15 mouse cellular contexts compared by ENCODE assay signal in genomic region chr14:57334833-57335232, GRCm38 (mm10).
DNase-seq lines count a peak whose midpoint lies in the region; ATAC-seq and TF ChIP-seq lines count a peak whose summit lies in the region.
"Had no signal": no experiment of that assay in that cellular context is flagged by ENCODE, and none has a peak within 500 bp of the region (broad histone marks: within the 10 kb centered on the region; RNA-seq: fewer than 3 reads in every experiment).

No protein-coding gene starts in this region.

- no peaks in the 10 kb centered on the region for H3K36me3 ChIP-seq in thymus, adult 2 months (ENCODE audit: control insufficient read depth, insufficient read depth, low read length)
- H3K36me3 ChIP-seq: embryonic facial prominence, embryonic 12.5 days; heart, embryonic 10.5 days; hindbrain, embryonic 10.5 days had no signal

- no peak for TF ChIP-seq POLR2A in thymus, adult 2 months (IDR thresholded peaks at IDR 0.05; ENCODE audit: control insufficient read depth, extremely low read depth, insufficient read depth, low read length, poor library complexity)

- H3K4me1 ChIP-seq in thymus, adult 2 months (replicated peaks; ENCODE audit: control insufficient read depth, insufficient read depth, low read length) = no peaks in the 10 kb centered on the region
- H3K4me1 ChIP-seq: embryonic facial prominence, embryonic 12.5 days had no signal

- DNase-seq in CD4-positive, CD25-positive, alpha-beta regulatory T cell, adult 2 months (ENCODE audit: low read depth, low spot score) = peak; percentile 17
- no peak for DNase-seq in layer of hippocampus, adult 2 months (ENCODE audit: low spot score in 2 of 2)
- no peak for DNase-seq in layer of hippocampus, postnatal 10 days (ENCODE audit: low spot score in 2 of 2)
- no peak for DNase-seq in thymus, adult 2 months
- DNase-seq in thymus, postnatal 25 days = no peak
- no peak for DNase-seq in adrenal gland, adult 2 months
- DNase-seq: adrenal gland, postnatal 10 days; cerebellum, adult 11-12 months; lung, postnatal 10 days had no signal

- ATAC-seq in CD4-positive, CD25-positive, alpha-beta regulatory T cell, adult 4 months = no peak
- ATAC-seq in megakaryocyte, adult 5-6 weeks (ENCODE audit: poor library complexity, severe bottlenecking) = no peak
- ATAC-seq: forebrain, embryonic 14.5 days had no signal

- 93% methylated on average over 6 of the region's 6 CpGs for WGBS in thymus, adult 2 months

- no peaks in the 10 kb centered on the region for H3K27me3 ChIP-seq in thymus, adult 2 months (ENCODE audit: control insufficient read depth, insufficient read depth, low read length)
- H3K27me3 ChIP-seq: embryonic facial prominence, embryonic 12.5 days had no signal

- no peak overlapping the region for H3K4me3 ChIP-seq in layer of hippocampus, adult 2 months
- no peak overlapping the region for H3K4me3 ChIP-seq in thymus, adult 2 months (ENCODE audit: control insufficient read depth, insufficient read depth, low read length)
- H3K4me3 ChIP-seq: embryonic facial prominence, embryonic 12.5 days; heart, embryonic 10.5 days; hindbrain, embryonic 10.5 days had no signal

- TF ChIP-seq CTCF in layer of hippocampus, adult 2 months (conservative IDR thresholded peaks at IDR 0.05) = peak; percentile 76
- TF ChIP-seq CTCF in thymus, adult 2 months (IDR thresholded peaks at IDR 0.05; ENCODE audit: borderline replicate concordance, control insufficient read depth, extremely low read depth, insufficient read depth, low read length, poor library complexity) = peak; percentile 43; the same call in 1 of the 2 replicates

- H3K27ac ChIP-seq in layer of hippocampus, adult 2 months = no peak overlapping the region
- no peak overlapping the region for H3K27ac ChIP-seq in thymus, adult 2 months (ENCODE audit: control insufficient read depth, insufficient read depth, low read length)
- H3K27ac ChIP-seq: embryonic facial prominence, embryonic 12.5 days; heart, embryonic 10.5 days; hindbrain, embryonic 10.5 days had no signal
